Mouse (Mus musculus): ENCODE measurements around the gene Polr2f.

DNA sequence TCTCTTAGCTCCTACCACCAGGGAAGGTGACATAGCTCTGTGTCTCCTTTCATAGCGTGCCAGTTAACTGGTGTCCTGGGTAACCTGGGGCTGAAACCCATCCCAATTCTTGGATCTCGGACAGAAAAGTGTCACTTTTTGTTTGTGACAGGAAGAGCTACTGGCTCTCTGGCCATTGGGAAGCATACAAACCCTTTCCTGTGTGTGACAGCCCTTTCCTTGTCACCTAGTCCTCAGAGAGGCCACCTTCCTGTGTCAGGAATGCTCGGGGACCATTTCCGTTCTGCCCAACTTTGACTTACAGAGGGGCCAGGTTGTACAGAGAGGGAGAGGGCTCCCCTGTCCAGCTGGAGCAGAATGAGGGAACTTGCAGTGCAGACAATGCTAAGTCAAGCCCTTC, 41.4 kb upstream of the Polr2f start:
- TF ChIP-seq POLR2A (IDR thresholded peaks at IDR 0.05; ENCODE audit: insufficient read depth, low read length) (no peak), EP300 (IDR thresholded peaks at IDR 0.05; ENCODE audit: insufficient read depth, low read depth, low read length) (no peak), CTCF (IDR thresholded peaks at IDR 0.05; ENCODE audit: low read depth, low read length) (no peak)
